Mouse (Mus musculus) Patski (cell line): ENCODE measurements around the gene Mpped2. TPM values are rescaled to one million over a fixed set of nuclear protein-coding genes. Genes with fewer than 3 reads are reported as not detected.

Experiments
- ATAC-seq: fragments of 100-300 bp; one replicate; pipeline ENCODE4 v1.8.0; 2021
- CTCF ChIA-PET: fragments of 350-600 bp; sonication (Branson Sonifier 250); formaldehyde crosslinking; loops from one replicate; lab custom pipeline; 2022; ENCODE audit warnings: inconsistent platforms; lab: Charles Lee
- POLR2A ChIA-PET: fragments of 350-600 bp; sonication (Branson Sonifier 250); formaldehyde crosslinking; loops from one replicate; lab custom pipeline; 2022; ENCODE audit warnings: antibody characterized with exemption, inconsistent platforms; lab: Charles Lee
- DNase-seq: peaks from one replicate; pipeline ENCODE4 v3.0.0-alpha.2; 2011; ENCODE audit warnings: low read depth, low spot score
- H3K27me3 ChIP-seq: fragments of 371-371 bp; one replicate; pipeline ENCODE4 v1.5.1; 2021
- CTCF ChIP-seq: fragments of 100-300 bp; IDR thresholded peaks from one replicate; pipeline ENCODE4 v1.5.1; 2021
- in situ Hi-C: fragments of 300-500 bp; cut with MboI; formaldehyde crosslinking; loops from 3 replicates; pipeline ENCODE4 v1.11.1; 2018; ENCODE audit warnings: low pct_unique_long_range_greater_than_20kb, mixed read lengths
- polyA plus RNA-seq: library from polyadenylated mRNA; unstranded; gene quantifications from one replicate; pipeline ENCODE4 v1.2.3, GENCODE M21; 2021

The Mpped2 gene
- polyA plus RNA-seq, 1 experiment from 2014 or later = 4.6 TPM

- peaks cover 3% of the 10 kb centered on the region for H3K27me3 ChIP-seq
- CTCF ChIA-PET = no interaction called here
- POLR2A ChIA-PET = no interaction called here
- ATAC-seq (no peak), DNase-seq (no peak)
- TF ChIP-seq CTCF = no peak
- in situ Hi-C loops = no loop called here
Measured at GRCm38 (mm10) chr2:106722020-106722419, 29.0 kb downstream of the Mpped2 start.

- ATAC-seq (no peak), DNase-seq (no peak)
- ChIA-PET CTCF (no interaction called here), POLR2A (no interaction called here)
- TF ChIP-seq CTCF = no peak
- in situ Hi-C loops = no loop called here
- H3K27me3 ChIP-seq = no peaks in the 10 kb centered on the region
Measured at GRCm38 (mm10) chr2:106729951-106730564, 37.0 kb downstream of the Mpped2 start.

GRCm38 (mm10) chr2:106730608-106731007, 37.5 kb downstream of the Mpped2 start:
- no peak for TF ChIP-seq CTCF
- no peak for ATAC-seq

DNA sequence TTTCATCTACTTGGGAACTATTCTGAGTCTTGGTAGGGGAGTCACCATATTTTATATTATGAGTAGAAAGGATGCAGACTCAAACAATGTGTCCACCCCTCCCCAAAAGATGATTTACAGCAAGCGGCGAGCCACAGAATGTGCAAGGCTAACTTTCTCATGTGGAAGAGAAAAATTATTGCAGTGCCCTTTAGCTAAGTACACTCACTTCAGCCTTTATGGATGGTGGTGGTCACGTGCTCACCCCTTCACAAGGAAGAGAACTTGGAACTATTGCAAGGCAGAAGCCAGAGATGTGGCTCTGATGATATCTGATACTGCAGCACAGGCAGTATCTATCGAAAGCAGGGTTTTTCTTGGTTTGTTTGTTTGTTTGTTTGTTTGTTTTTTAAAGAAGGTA, 38.4 kb downstream of the Mpped2 start:
- H3K27me3 ChIP-seq = no peaks in the 10 kb centered on the region
- DNase-seq (no peak), ATAC-seq (no peak)
- ChIA-PET CTCF (no interaction called here), POLR2A (no interaction called here)
- in situ Hi-C loops = no loop called here
- TF ChIP-seq CTCF = no peak

More at GRCm38 (mm10) chr2:106730608-106731007, 37.5 kb downstream of the Mpped2 start:
- no peaks in the 10 kb centered on the region for H3K27me3 ChIP-seq
- in situ Hi-C loops = no loop called here
- no peak for DNase-seq
- ChIA-PET CTCF (no interaction called here), POLR2A (no interaction called here)

- DNase-seq (no peak), ATAC-seq (no peak)
- ChIA-PET POLR2A (no interaction called here), CTCF (no interaction called here)
- TF ChIP-seq CTCF = no peak
- in situ Hi-C loops = no loop called here
- H3K27me3 ChIP-seq = no peaks in the 10 kb centered on the region
Measured at GRCm38 (mm10) chr2:106732171-106732570, 39.1 kb downstream of the Mpped2 start.

GRCm38 (mm10) chr2:106733396-106733795, 40.3 kb downstream of the Mpped2 start:
- POLR2A ChIA-PET = no interaction called here
- CTCF ChIA-PET = no interaction called here
- TF ChIP-seq CTCF = no peak
- ATAC-seq (no peak), DNase-seq (no peak)
- in situ Hi-C loops = no loop called here
- H3K27me3 ChIP-seq = no peaks in the 10 kb centered on the region

DNA sequence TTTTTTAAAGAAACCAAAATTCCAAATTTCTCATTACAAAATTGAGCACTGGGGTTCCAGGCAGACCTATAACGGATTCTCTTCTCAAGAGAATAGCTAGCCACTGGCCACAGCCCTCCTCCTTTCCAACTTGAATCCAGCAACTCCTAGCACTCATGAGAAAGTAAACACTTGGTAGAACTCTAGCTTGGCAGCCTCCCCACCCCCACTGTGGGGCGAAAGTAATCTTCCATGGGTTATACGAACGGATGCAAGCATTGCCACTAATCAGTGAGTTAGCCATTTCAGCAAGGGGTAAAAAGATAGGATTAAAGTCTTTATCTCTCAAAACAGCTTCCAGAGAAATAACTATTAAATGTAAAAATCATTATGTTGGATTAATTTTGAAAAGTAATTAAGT, 40.9 kb downstream of the Mpped2 start:
- ChIA-PET POLR2A (no interaction called here), CTCF (no interaction called here)
- ATAC-seq (no peak), DNase-seq (no peak)
- no peaks in the 10 kb centered on the region for H3K27me3 ChIP-seq
- in situ Hi-C loops = no loop called here
- no peak for TF ChIP-seq CTCF

DNA sequence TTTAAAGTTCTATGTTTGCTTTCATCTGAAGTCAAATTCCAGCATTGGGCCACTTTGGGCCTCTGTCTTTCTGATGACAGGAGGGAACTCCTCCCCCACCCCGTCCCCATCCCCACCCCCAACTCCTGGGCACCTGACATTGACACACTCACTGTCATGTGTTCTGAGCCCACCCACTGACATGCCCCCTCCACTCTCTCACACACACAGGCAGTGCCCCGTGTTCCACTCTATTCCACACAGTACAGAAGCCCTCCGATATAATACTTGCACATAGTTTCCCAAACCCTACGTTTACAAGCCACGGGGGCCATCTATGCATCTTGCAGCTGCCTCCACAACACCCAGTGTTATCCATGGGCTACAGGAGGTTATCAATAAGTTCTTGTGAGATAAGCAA, 42.1 kb downstream of the Mpped2 start:
- in situ Hi-C loops = no loop called here
- DNase-seq (no peak), ATAC-seq (no peak)
- H3K27me3 ChIP-seq = no peaks in the 10 kb centered on the region
- POLR2A ChIA-PET = no interaction called here
- CTCF ChIA-PET = no interaction called here
- no peak for TF ChIP-seq CTCF

- DNase-seq = no peak
- no peaks in the 10 kb centered on the region for H3K27me3 ChIP-seq
- ChIA-PET POLR2A (no interaction called here), CTCF (no interaction called here)
- in situ Hi-C loops = no loop called here
- no peak for TF ChIP-seq CTCF
- no peak for ATAC-seq
Measured at GRCm38 (mm10) chr2:106735792-106736359, 42.8 kb downstream of the Mpped2 start.

DNA sequence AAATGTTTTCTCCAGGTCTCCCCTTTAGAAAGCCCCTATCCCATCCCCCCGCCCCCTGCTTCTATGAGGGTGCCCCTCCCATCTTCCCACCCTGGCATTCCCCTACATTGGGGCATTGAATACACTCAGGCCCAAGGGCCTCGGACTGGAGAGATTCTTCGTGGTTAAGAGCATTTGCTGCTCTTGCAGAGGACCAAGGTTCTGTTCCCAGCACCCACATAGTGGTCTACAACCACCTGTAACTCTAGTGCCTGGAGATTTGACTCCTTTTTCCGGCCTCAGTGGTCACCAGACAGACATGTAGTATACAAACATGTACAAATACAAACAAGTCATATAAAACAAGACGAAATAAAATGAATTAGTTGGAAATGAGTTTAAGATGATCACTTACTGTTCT, 45.9 kb downstream of the Mpped2 start:
- POLR2A ChIA-PET = no interaction called here
- DNase-seq (no peak), ATAC-seq (no peak)
- CTCF ChIA-PET = no interaction called here
- no peak for TF ChIP-seq CTCF
- in situ Hi-C loops = no loop called here
- peaks cover 4% of the 10 kb centered on the region for H3K27me3 ChIP-seq

GRCm38 (mm10) chr2:106744086-106744485, 51.0 kb downstream of the Mpped2 start:
- CTCF ChIA-PET = no interaction called here
- in situ Hi-C loops = no loop called here
- no peak for DNase-seq

DNA sequence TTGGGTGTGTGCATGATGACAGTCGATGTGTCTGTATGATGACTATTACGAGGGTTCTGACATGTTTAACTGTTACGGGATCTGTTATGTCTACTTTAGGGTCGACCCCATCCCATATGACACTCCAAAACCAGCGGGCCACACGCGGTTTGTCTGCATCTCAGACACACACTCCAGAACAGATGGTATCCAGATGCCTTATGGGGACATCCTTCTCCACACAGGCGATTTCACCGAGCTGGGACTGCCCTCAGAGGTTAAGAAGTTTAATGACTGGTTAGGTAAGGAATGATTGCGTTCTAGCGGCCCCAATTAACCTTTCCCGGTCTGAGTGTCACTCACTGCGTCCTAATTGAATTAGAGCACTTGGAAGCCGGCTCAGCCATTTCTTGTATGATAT, 51.5 kb downstream of the Mpped2 start:
- ATAC-seq = no peak
- H3K27me3 ChIP-seq = peaks cover 4% of the 10 kb centered on the region
- POLR2A ChIA-PET = no interaction called here
- DNase-seq = no peak
- in situ Hi-C loops = no loop called here
- TF ChIP-seq CTCF = no peak
- CTCF ChIA-PET = no interaction called here

More at GRCm38 (mm10) chr2:106744086-106744485, 51.0 kb downstream of the Mpped2 start:
- no peak for ATAC-seq
- POLR2A ChIA-PET = no interaction called here
- no peak for TF ChIP-seq CTCF
- peaks cover 4% of the 10 kb centered on the region for H3K27me3 ChIP-seq
